Mouse (Mus musculus): Measurements from ENCODE around the gene Tmem52. TPM values are rescaled to one million over a fixed set of nuclear protein-coding genes. Genes with fewer than 3 reads are reported as not detected.

The Tmem52 gene
- polyA plus RNA-seq, 1 experiment from 2014 or later: 0.79 TPM

- under 1% methylated on average over 43 of the region's 54 CpGs for WGBS
- peak overlapping the region; percentile 99 for H3K4me3 ChIP-seq
- H3K9me3 ChIP-seq: no peaks in the 10 kb centered on the region
- no peaks in the 10 kb centered on the region for H3K36me3 ChIP-seq
- peak; percentile 16; the same call in 1 of the 2 replicates for ATAC-seq (ENCODE audit: insufficient number of reproducible peaks, low FRiP score, low TSS enrichment, low read depth)
- no peaks in the 10 kb centered on the region for H3K27me3 ChIP-seq
- peaks cover 46% of the 10 kb centered on the region for H3K4me1 ChIP-seq
- H3K9ac ChIP-seq: peak overlapping the region; percentile 97
- H3K4me2 ChIP-seq: peak overlapping the region; percentile 51
- peak overlapping the region; percentile 93 for H3K27ac ChIP-seq
These were observed 22.7 kb downstream of the Tmem52 start for GRCm38 (mm10) chr4:155491529-155492130.

GRCm38 (mm10) chr4:155492131-155492633 is 23.3 kb downstream of the Tmem52 start:
- Histone ChIP-seq H3K9me3 (no peaks in the 10 kb centered on the region), H3K27ac (peak overlapping the region; percentile 93), H3K9ac (peak overlapping the region; percentile 97), H3K36me3 (no peaks in the 10 kb centered on the region), H3K4me1 (peaks cover 46% of the 10 kb centered on the region), H3K4me3 (peak overlapping the region; percentile 99), H3K27me3 (no peaks in the 10 kb centered on the region), H3K4me2 (peak overlapping the region; percentile 51)
- WGBS: 0% methylated on average over 51 of the region's 51 CpGs
- ATAC-seq (ENCODE audit: insufficient number of reproducible peaks, low FRiP score, low TSS enrichment, low read depth): peak; percentile 12; the same call in 1 of the 2 replicates

GRCm38 (mm10) chr4:155494891-155495290 is 26.0 kb downstream of the Tmem52 start:
- Histone ChIP-seq H3K36me3 (no peaks in the 10 kb centered on the region), H3K4me1 (peaks cover 29% of the 10 kb centered on the region), H3K4me2 (no peak overlapping the region), H3K27ac (no peak overlapping the region), H3K27me3 (no peaks in the 10 kb centered on the region), H3K9me3 (no peaks in the 10 kb centered on the region), H3K4me3 (no peak overlapping the region), H3K9ac (no peak overlapping the region)
- WGBS: 63% methylated on average over 4 of the region's 4 CpGs
- ATAC-seq (ENCODE audit: insufficient number of reproducible peaks, low FRiP score, low TSS enrichment, low read depth): no peak

- Histone ChIP-seq H3K9ac (no peak overlapping the region), H3K4me3 (no peak overlapping the region), H3K27ac (no peak overlapping the region), H3K27me3 (no peaks in the 10 kb centered on the region), H3K4me1 (peaks cover 23% of the 10 kb centered on the region), H3K4me2 (no peak overlapping the region), H3K9me3 (no peaks in the 10 kb centered on the region), H3K36me3 (no peaks in the 10 kb centered on the region)
- ATAC-seq (ENCODE audit: insufficient number of reproducible peaks, low FRiP score, low TSS enrichment, low read depth): no peak
- 75% methylated on average over 3 of the region's 3 CpGs for WGBS
These were observed 29.0 kb downstream of the Tmem52 start for GRCm38 (mm10) chr4:155497963-155498362.

- 75% methylated on average over 2 of the region's 2 CpGs for WGBS
- Histone ChIP-seq H3K27ac (no peak overlapping the region), H3K4me1 (peaks cover 10% of the 10 kb centered on the region), H3K36me3 (no peaks in the 10 kb centered on the region), H3K4me3 (no peak overlapping the region), H3K9ac (no peak overlapping the region), H3K9me3 (no peaks in the 10 kb centered on the region), H3K4me2 (no peak overlapping the region), H3K27me3 (no peaks in the 10 kb centered on the region)
- ATAC-seq (ENCODE audit: insufficient number of reproducible peaks, low FRiP score, low TSS enrichment, low read depth): no peak
These were observed 32.2 kb downstream of the Tmem52 start for GRCm38 (mm10) chr4:155501126-155501525.

GRCm38 (mm10) chr4:155505067-155505466 is 36.2 kb downstream of the Tmem52 start:
- Histone ChIP-seq H3K4me2 (no peak overlapping the region), H3K4me1 (peaks cover 10% of the 10 kb centered on the region), H3K27ac (no peak overlapping the region), H3K9ac (no peak overlapping the region), H3K36me3 (no peaks in the 10 kb centered on the region), H3K4me3 (no peak overlapping the region), H3K27me3 (no peaks in the 10 kb centered on the region), H3K9me3 (no peaks in the 10 kb centered on the region)
- WGBS: 57% methylated on average over 8 of the region's 8 CpGs
- no peak for ATAC-seq (ENCODE audit: insufficient number of reproducible peaks, low FRiP score, low TSS enrichment, low read depth)

- Histone ChIP-seq H3K27me3 (no peaks in the 10 kb centered on the region), H3K4me2 (no peak overlapping the region), H3K27ac (no peak overlapping the region), H3K9me3 (no peaks in the 10 kb centered on the region), H3K36me3 (no peaks in the 10 kb centered on the region), H3K4me1 (peaks cover 8% of the 10 kb centered on the region), H3K4me3 (no peak overlapping the region), H3K9ac (no peak overlapping the region)
- WGBS: 78% methylated on average over 5 of the region's 5 CpGs
- ATAC-seq (ENCODE audit: insufficient number of reproducible peaks, low FRiP score, low TSS enrichment, low read depth): no peak
These were observed 36.9 kb downstream of the Tmem52 start for GRCm38 (mm10) chr4:155505671-155506295.

- Histone ChIP-seq H3K9me3 (no peaks in the 10 kb centered on the region), H3K27me3 (no peaks in the 10 kb centered on the region), H3K27ac (no peak overlapping the region), H3K4me1 (peaks cover 8% of the 10 kb centered on the region), H3K9ac (no peak overlapping the region), H3K4me2 (no peak overlapping the region), H3K4me3 (no peak overlapping the region), H3K36me3 (no peaks in the 10 kb centered on the region)
- 84% methylated on average over 4 of the region's 4 CpGs for WGBS
- ATAC-seq (ENCODE audit: insufficient number of reproducible peaks, low FRiP score, low TSS enrichment, low read depth): no peak
These were observed 39.7 kb downstream of the Tmem52 start for GRCm38 (mm10) chr4:155508614-155509013.

- no peak for ATAC-seq (ENCODE audit: insufficient number of reproducible peaks, low FRiP score, low TSS enrichment, low read depth)
These were observed 42.1 kb downstream of the Tmem52 start for GRCm38 (mm10) chr4:155510981-155511380.

GRCm38 (mm10) chr4:155514810-155515209 is 45.9 kb downstream of the Tmem52 start:
- Histone ChIP-seq H3K27ac (no peak overlapping the region), H3K9me3 (no peaks in the 10 kb centered on the region), H3K4me3 (no peak overlapping the region), H3K4me2 (no peak overlapping the region), H3K36me3 (peaks cover 10% of the 10 kb centered on the region; the same call in 1 of the 2 replicates), H3K4me1 (no peaks in the 10 kb centered on the region), H3K27me3 (no peaks in the 10 kb centered on the region), H3K9ac (no peak overlapping the region)
- ATAC-seq (ENCODE audit: insufficient number of reproducible peaks, low FRiP score, low TSS enrichment, low read depth): no peak
- WGBS: 81% methylated on average over 2 of the region's 2 CpGs

More at GRCm38 (mm10) chr4:155510981-155511380, 42.1 kb downstream of the Tmem52 start:
- no peak overlapping the region for H3K4me2 ChIP-seq
- no peak overlapping the region for H3K27ac ChIP-seq
- WGBS: 78% methylated on average over 1 of the region's 1 CpGs
- H3K27me3 ChIP-seq: no peaks in the 10 kb centered on the region
- H3K9me3 ChIP-seq: no peaks in the 10 kb centered on the region
- H3K4me3 ChIP-seq: no peak overlapping the region
- no peaks in the 10 kb centered on the region for H3K4me1 ChIP-seq
- no peak overlapping the region for H3K9ac ChIP-seq
- H3K36me3 ChIP-seq: no peaks in the 10 kb centered on the region; the same call in 1 of the 2 replicates

- H3K36me3 ChIP-seq: peaks cover 15% of the 10 kb centered on the region; the same call in 1 of the 2 replicates
- no peaks in the 10 kb centered on the region for H3K27me3 ChIP-seq
- ATAC-seq (ENCODE audit: insufficient number of reproducible peaks, low FRiP score, low TSS enrichment, low read depth): no peak
- no peaks in the 10 kb centered on the region for H3K9me3 ChIP-seq
- H3K9ac ChIP-seq: no peak overlapping the region
- no peak overlapping the region for H3K4me2 ChIP-seq
- WGBS: 84% methylated on average over 7 of the region's 7 CpGs
- H3K4me1 ChIP-seq: no peaks in the 10 kb centered on the region
- no peak overlapping the region for H3K4me3 ChIP-seq
- no peak overlapping the region for H3K27ac ChIP-seq
These were observed 49.1 kb downstream of the Tmem52 start for GRCm38 (mm10) chr4:155517948-155518517.
